Mouse (Mus musculus): Measurements from ENCODE around the gene Slc44a2.

Slc44a2 gene

GRCm38 (mm10) chr9:21366541-21367220 lies 46.2 kb downstream of the Slc44a2 start:
- Histone ChIP-seq H3K4me1 (replicated peaks; ENCODE audit: low read depth, low read length) (peaks cover 41% of the 10 kb centered on the region), H3K36me3 (ENCODE audit: insufficient read depth, low read length) (peaks cover 22% of the 10 kb centered on the region), H3K4me3 (replicated peaks; ENCODE audit: low read length) (peak overlapping the region; percentile 72), H3K9me3 (ENCODE audit: low read length) (no peaks in the 10 kb centered on the region), H3K27me3 (ENCODE audit: insufficient read depth, low read length) (peaks cover 10% of the 10 kb centered on the region)
- TF ChIP-seq NANOG (IDR thresholded peaks at IDR 0.05; ENCODE audit: borderline replicate concordance, low read length) (no peak), CTCF (conservative IDR thresholded peaks at IDR 0.05; ENCODE audit: low read length) (peak; percentile 100)

- peaks cover 7% of the 10 kb centered on the region; the same call in 1 of the 2 replicates for H3K27me3 ChIP-seq (ENCODE audit: insufficient read depth, low read length)
- H3K9me3 ChIP-seq (ENCODE audit: low read length) = no peaks in the 10 kb centered on the region
- no peak for TF ChIP-seq POU5F1 (IDR thresholded peaks at IDR 0.05; ENCODE audit: borderline replicate concordance, low read length)
- TF ChIP-seq CTCF (conservative IDR thresholded peaks at IDR 0.05; ENCODE audit: low read length) = no peak
- peak; percentile 38; the same call in 1 of the 2 replicates for TF ChIP-seq NANOG (IDR thresholded peaks at IDR 0.05; ENCODE audit: borderline replicate concordance, low read length)
- peaks cover 30% of the 10 kb centered on the region for H3K36me3 ChIP-seq (ENCODE audit: insufficient read depth, low read length)
- peaks cover 50% of the 10 kb centered on the region for H3K4me1 ChIP-seq (replicated peaks; ENCODE audit: low read depth, low read length)
- H3K4me3 ChIP-seq (replicated peaks; ENCODE audit: low read length) = peak within 1 kb of the TSS; percentile 96
Measured at GRCm38 (mm10) chr9:21367357-21368111, 47.0 kb downstream of the Slc44a2 start, which contains the start of gene Ilf3. TSS of gene Ilf3 (plus strand) at chr9:21367871.

GRCm38 (mm10) chr9:21368131-21368584 lies 47.7 kb downstream of the Slc44a2 start:
- H3K9me3 ChIP-seq (ENCODE audit: low read length) = no peaks in the 10 kb centered on the region
- TF ChIP-seq CTCF (conservative IDR thresholded peaks at IDR 0.05; ENCODE audit: low read length) = no peak
- no peak for TF ChIP-seq NANOG (IDR thresholded peaks at IDR 0.05; ENCODE audit: borderline replicate concordance, low read length)
- no peak for TF ChIP-seq POU5F1 (IDR thresholded peaks at IDR 0.05; ENCODE audit: borderline replicate concordance, low read length)
- H3K4me3 ChIP-seq (replicated peaks; ENCODE audit: low read length) = peak overlapping the region; percentile 96
- peaks cover 36% of the 10 kb centered on the region for H3K36me3 ChIP-seq (ENCODE audit: insufficient read depth, low read length)
- 0 out of 2 replicates have a peak, but pooled peaks cover 2% of the 10 kb centered on the region for H3K27me3 ChIP-seq (ENCODE audit: insufficient read depth, low read length)
- H3K4me1 ChIP-seq (replicated peaks; ENCODE audit: low read depth, low read length) = peaks cover 56% of the 10 kb centered on the region

GRCm38 (mm10) chr9:21369080-21369479 lies 48.6 kb downstream of the Slc44a2 start:
- H3K36me3 ChIP-seq (ENCODE audit: insufficient read depth, low read length) = peaks cover 42% of the 10 kb centered on the region

GRCm38 (mm10) chr9:21370876-21371275 lies 50.4 kb downstream of the Slc44a2 start:
- TF ChIP-seq POU5F1 (IDR thresholded peaks at IDR 0.05; ENCODE audit: borderline replicate concordance, low read length) = no peak
- no peak for TF ChIP-seq NANOG (IDR thresholded peaks at IDR 0.05; ENCODE audit: borderline replicate concordance, low read length)
- TF ChIP-seq CTCF (conservative IDR thresholded peaks at IDR 0.05; ENCODE audit: low read length) = no peak
- Histone ChIP-seq H3K27me3 (ENCODE audit: insufficient read depth, low read length) (no peaks in the 10 kb centered on the region), H3K4me1 (replicated peaks; ENCODE audit: low read depth, low read length) (peaks cover 79% of the 10 kb centered on the region), H3K9me3 (ENCODE audit: low read length) (no peaks in the 10 kb centered on the region), H3K36me3 (ENCODE audit: insufficient read depth, low read length) (peaks cover 58% of the 10 kb centered on the region), H3K4me3 (replicated peaks; ENCODE audit: low read length) (peak overlapping the region; percentile 96)

More at GRCm38 (mm10) chr9:21369080-21369479, 48.6 kb downstream of the Slc44a2 start:
- no peaks in the 10 kb centered on the region for H3K27me3 ChIP-seq (ENCODE audit: insufficient read depth, low read length)
- H3K4me1 ChIP-seq (replicated peaks; ENCODE audit: low read depth, low read length) = peaks cover 64% of the 10 kb centered on the region
- H3K9me3 ChIP-seq (ENCODE audit: low read length) = no peaks in the 10 kb centered on the region
- TF ChIP-seq CTCF (conservative IDR thresholded peaks at IDR 0.05; ENCODE audit: low read length) (no peak), NANOG (IDR thresholded peaks at IDR 0.05; ENCODE audit: borderline replicate concordance, low read length) (no peak), POU5F1 (IDR thresholded peaks at IDR 0.05; ENCODE audit: borderline replicate concordance, low read length) (no peak)
- H3K4me3 ChIP-seq (replicated peaks; ENCODE audit: low read length) = peak overlapping the region; percentile 96

- no peaks in the 10 kb centered on the region for H3K9me3 ChIP-seq (ENCODE audit: low read length)
- no peak for TF ChIP-seq CTCF (conservative IDR thresholded peaks at IDR 0.05; ENCODE audit: low read length)
- no peak for TF ChIP-seq POU5F1 (IDR thresholded peaks at IDR 0.05; ENCODE audit: borderline replicate concordance, low read length)
- TF ChIP-seq NANOG (IDR thresholded peaks at IDR 0.05; ENCODE audit: borderline replicate concordance, low read length) = no peak
- H3K4me3 ChIP-seq (replicated peaks; ENCODE audit: low read length) = peak overlapping the region; percentile 23
- H3K36me3 ChIP-seq (ENCODE audit: insufficient read depth, low read length) = peaks cover 69% of the 10 kb centered on the region
- H3K27me3 ChIP-seq (ENCODE audit: insufficient read depth, low read length) = no peaks in the 10 kb centered on the region
- H3K4me1 ChIP-seq (replicated peaks; ENCODE audit: low read depth, low read length) = peaks cover 83% of the 10 kb centered on the region
Measured at GRCm38 (mm10) chr9:21372508-21372907, 52.0 kb downstream of the Slc44a2 start.

- H3K4me3 ChIP-seq (replicated peaks; ENCODE audit: low read length) = no peak overlapping the region; the same call in 1 of the 2 replicates
- no peaks in the 10 kb centered on the region for H3K27me3 ChIP-seq (ENCODE audit: insufficient read depth, low read length)
- H3K4me1 ChIP-seq (replicated peaks; ENCODE audit: low read depth, low read length) = peaks cover 93% of the 10 kb centered on the region
- no peak for TF ChIP-seq POU5F1 (IDR thresholded peaks at IDR 0.05; ENCODE audit: borderline replicate concordance, low read length)
- no peak for TF ChIP-seq NANOG (IDR thresholded peaks at IDR 0.05; ENCODE audit: borderline replicate concordance, low read length)
- no peak for TF ChIP-seq CTCF (conservative IDR thresholded peaks at IDR 0.05; ENCODE audit: low read length)
- H3K9me3 ChIP-seq (ENCODE audit: low read length) = no peaks in the 10 kb centered on the region
- peaks cover 91% of the 10 kb centered on the region for H3K36me3 ChIP-seq (ENCODE audit: insufficient read depth, low read length)
Measured at GRCm38 (mm10) chr9:21379195-21379594, 58.7 kb downstream of the Slc44a2 start.

- H3K27me3 ChIP-seq (ENCODE audit: insufficient read depth, low read length) = no peaks in the 10 kb centered on the region
- H3K9me3 ChIP-seq (ENCODE audit: low read length) = no peaks in the 10 kb centered on the region
- peaks cover 94% of the 10 kb centered on the region for H3K4me1 ChIP-seq (replicated peaks; ENCODE audit: low read depth, low read length)
- no peak for TF ChIP-seq POU5F1 (IDR thresholded peaks at IDR 0.05; ENCODE audit: borderline replicate concordance, low read length)
- H3K36me3 ChIP-seq (ENCODE audit: insufficient read depth, low read length) = peaks cover 90% of the 10 kb centered on the region
- H3K4me3 ChIP-seq (replicated peaks; ENCODE audit: low read length) = no peak overlapping the region
Measured at GRCm38 (mm10) chr9:21380868-21381267, 60.4 kb downstream of the Slc44a2 start.
